Mouse (Mus musculus): Measurements from ENCODE around the gene Hap1. TPM values are rescaled to one million over a fixed set of nuclear protein-coding genes. Genes with fewer than 3 reads are reported as not detected.

The Hap1 gene
- total and polyA plus RNA-seq, 2 experiments from 2014 or later: 395 to 530 TPM

GRCm38 (mm10) chr11:100391081-100391883 is 35.4 kb upstream of the Hap1 start:
- Histone ChIP-seq H3K4me1 (ENCODE audit: insufficient read depth, low read length) (peaks cover 26% of the 10 kb centered on the region), H3K27me3 (ENCODE audit: insufficient read depth, low read length) (no peaks in the 10 kb centered on the region), H3K4me3 (ENCODE audit: low read length) (no peak overlapping the region), H3K27ac (no peak overlapping the region; the same call in 1 of the 2 replicates), H3K4me2 (ENCODE audit: low read depth, low read length) (no peak overlapping the region), H3K36me3 (ENCODE audit: insufficient read depth, low read length) (no peaks in the 10 kb centered on the region), H3K9me3 (ENCODE audit: low read length) (no peaks in the 10 kb centered on the region), H3K9ac (replicated peaks; ENCODE audit: low read length) (no peak overlapping the region)
- TF ChIP-seq CTCF (IDR thresholded peaks at IDR 0.05; ENCODE audit: low read depth): peak; percentile 17
- peak; percentile 46 for DNase-seq (ENCODE audit: low spot score)
- WGBS: 51% methylated on average over 9 of the region's 9 CpGs
- peak; percentile 39; the same call in 1 of the 2 replicates for ATAC-seq

GRCm38 (mm10) chr11:100389931-100390445 is 34.1 kb upstream of the Hap1 start:
- Histone ChIP-seq H3K4me3 (ENCODE audit: low read length) (no peak overlapping the region), H3K4me2 (ENCODE audit: low read depth, low read length) (no peak overlapping the region), H3K9ac (replicated peaks; ENCODE audit: low read length) (no peak overlapping the region), H3K27ac (no peak overlapping the region; the same call in 1 of the 2 replicates), H3K36me3 (ENCODE audit: insufficient read depth, low read length) (0 out of 2 replicates have a peak, but pooled peaks cover 8% of the 10 kb centered on the region), H3K9me3 (ENCODE audit: low read length) (no peaks in the 10 kb centered on the region), H3K4me1 (ENCODE audit: insufficient read depth, low read length) (peaks cover 13% of the 10 kb centered on the region), H3K27me3 (ENCODE audit: insufficient read depth, low read length) (no peaks in the 10 kb centered on the region)
- no peak for DNase-seq (ENCODE audit: low spot score)
- 29% methylated on average over 8 of the region's 8 CpGs for WGBS
- no peak for TF ChIP-seq CTCF (IDR thresholded peaks at IDR 0.05; ENCODE audit: low read depth)
- peak; percentile 28; the same call in 1 of the 2 replicates for ATAC-seq

GRCm38 (mm10) chr11:100388588-100388987 is 32.7 kb upstream of the Hap1 start:
- Histone ChIP-seq H3K9me3 (ENCODE audit: low read length) (no peaks in the 10 kb centered on the region), H3K4me2 (ENCODE audit: low read depth, low read length) (no peak overlapping the region), H3K4me1 (ENCODE audit: insufficient read depth, low read length) (peaks cover 10% of the 10 kb centered on the region), H3K27ac (no peak overlapping the region), H3K9ac (replicated peaks; ENCODE audit: low read length) (no peak overlapping the region), H3K27me3 (ENCODE audit: insufficient read depth, low read length) (no peaks in the 10 kb centered on the region), H3K4me3 (ENCODE audit: low read length) (no peak overlapping the region), H3K36me3 (ENCODE audit: insufficient read depth, low read length) (peaks cover 8% of the 10 kb centered on the region; the same call in 1 of the 2 replicates)
- TF ChIP-seq CTCF (IDR thresholded peaks at IDR 0.05; ENCODE audit: low read depth): no peak
- ATAC-seq (no peak), DNase-seq (ENCODE audit: low spot score) (no peak)
- 73% methylated on average over 6 of the region's 6 CpGs for WGBS

GRCm38 (mm10) chr11:100387589-100388375 is 31.9 kb upstream of the Hap1 start:
- H3K4me1 ChIP-seq (ENCODE audit: insufficient read depth, low read length): peaks cover 7% of the 10 kb centered on the region
- H3K36me3 ChIP-seq (ENCODE audit: insufficient read depth, low read length): peaks cover 15% of the 10 kb centered on the region
- WGBS: 48% methylated on average over 14 of the region's 14 CpGs
- DNase-seq (ENCODE audit: low spot score): no peak
- H3K4me3 ChIP-seq (ENCODE audit: low read length): no peak overlapping the region
- no peak overlapping the region for H3K27ac ChIP-seq
- no peak for TF ChIP-seq CTCF (IDR thresholded peaks at IDR 0.05; ENCODE audit: low read depth)
- no peak overlapping the region for H3K9ac ChIP-seq (replicated peaks; ENCODE audit: low read length)
- no peaks in the 10 kb centered on the region for H3K27me3 ChIP-seq (ENCODE audit: insufficient read depth, low read length)
- no peak for ATAC-seq
- no peak overlapping the region for H3K4me2 ChIP-seq (ENCODE audit: low read depth, low read length)
- H3K9me3 ChIP-seq (ENCODE audit: low read length): no peaks in the 10 kb centered on the region

- ATAC-seq: no peak
- 93% methylated on average over 6 of the region's 6 CpGs for WGBS
Observed at GRCm38 (mm10) chr11:100387111-100387510, 31.2 kb upstream of the Hap1 start.

GRCm38 (mm10) chr11:100386586-100386985 is 30.7 kb upstream of the Hap1 start:
- no peak overlapping the region for H3K4me3 ChIP-seq (ENCODE audit: low read length)
- no peaks in the 10 kb centered on the region for H3K27me3 ChIP-seq (ENCODE audit: insufficient read depth, low read length)
- WGBS: 56% methylated on average over 5 of the region's 5 CpGs
- no peak overlapping the region for H3K27ac ChIP-seq
- no peak overlapping the region for H3K9ac ChIP-seq (replicated peaks; ENCODE audit: low read length)
- no peak for ATAC-seq
- H3K9me3 ChIP-seq (ENCODE audit: low read length): no peaks in the 10 kb centered on the region
- H3K4me2 ChIP-seq (ENCODE audit: low read depth, low read length): no peak overlapping the region
- no peak for TF ChIP-seq CTCF (IDR thresholded peaks at IDR 0.05; ENCODE audit: low read depth)
- peaks cover 23% of the 10 kb centered on the region for H3K36me3 ChIP-seq (ENCODE audit: insufficient read depth, low read length)
- no peak for DNase-seq (ENCODE audit: low spot score)
- peaks cover 7% of the 10 kb centered on the region for H3K4me1 ChIP-seq (ENCODE audit: insufficient read depth, low read length)

More at GRCm38 (mm10) chr11:100387111-100387510, 31.2 kb upstream of the Hap1 start:
- TF ChIP-seq CTCF (IDR thresholded peaks at IDR 0.05; ENCODE audit: low read depth): no peak
- H3K9ac ChIP-seq (replicated peaks; ENCODE audit: low read length): no peak overlapping the region
- no peak overlapping the region for H3K4me2 ChIP-seq (ENCODE audit: low read depth, low read length)
- H3K27me3 ChIP-seq (ENCODE audit: insufficient read depth, low read length): no peaks in the 10 kb centered on the region
- H3K36me3 ChIP-seq (ENCODE audit: insufficient read depth, low read length): peaks cover 18% of the 10 kb centered on the region
- H3K4me3 ChIP-seq (ENCODE audit: low read length): no peak overlapping the region
- H3K27ac ChIP-seq: no peak overlapping the region
- no peak for DNase-seq (ENCODE audit: low spot score)
- no peaks in the 10 kb centered on the region for H3K9me3 ChIP-seq (ENCODE audit: low read length)
- peaks cover 7% of the 10 kb centered on the region for H3K4me1 ChIP-seq (ENCODE audit: insufficient read depth, low read length)

Data from hindbrain, postnatal 0 days (tissue).